Mouse (Mus musculus) lung, postnatal 14 days (tissue): ENCODE measurements at regions not wholly inside any gene's neighbourhood (a gene's known extent, or its start where the extent isn't known, plus 50 kb on each side); places are given as distances from the start of the nearest gene placed in this dataset.

Source experiments
- DNase-seq: peaks from one replicate; pipeline ENCODE4 v3.0.0; 2021

DNA sequence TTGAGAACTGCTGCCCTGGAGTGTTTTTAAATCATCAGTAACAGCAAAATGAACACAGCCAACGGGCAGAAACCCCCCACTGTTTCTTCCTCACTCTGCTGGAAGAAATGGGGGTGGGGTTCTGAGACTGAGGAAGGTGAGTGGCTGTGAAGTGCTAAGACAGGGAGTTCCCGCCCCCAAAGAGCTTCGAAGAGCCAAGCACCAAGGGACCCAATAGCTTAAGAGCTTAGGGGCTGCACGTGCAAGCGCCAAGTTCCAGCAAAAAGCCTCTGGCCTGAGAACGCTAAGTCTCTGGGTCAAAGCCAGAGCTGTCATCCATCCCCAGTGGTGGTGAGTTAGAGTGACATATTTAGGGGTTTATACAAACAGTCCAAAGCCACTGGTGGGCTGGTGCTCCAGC lies 55.1 kb upstream of the Pcbd1 start:
- no peak for DNase-seq

DNA sequence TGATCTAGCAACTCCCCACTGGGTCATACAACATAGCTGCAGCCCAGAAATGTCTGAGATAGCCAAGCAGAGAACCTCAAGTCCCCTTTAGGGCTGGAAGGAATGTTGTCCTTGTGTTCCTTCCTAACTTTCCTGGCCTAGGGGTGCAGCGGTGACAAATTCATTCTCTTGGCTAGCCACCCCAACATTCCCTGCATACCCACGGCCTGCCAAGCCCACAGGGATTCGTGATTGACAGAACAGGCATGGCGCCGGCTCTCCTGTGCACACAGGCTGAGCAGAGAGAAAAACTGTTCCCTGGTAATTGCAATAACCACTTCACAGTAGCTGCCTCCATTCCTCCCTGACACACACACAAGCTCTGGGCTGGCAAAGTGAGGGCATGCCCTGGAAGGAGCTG lies 60.5 kb upstream of the Pcbd1 start:
- DNase-seq: peak; percentile 3

DNA sequence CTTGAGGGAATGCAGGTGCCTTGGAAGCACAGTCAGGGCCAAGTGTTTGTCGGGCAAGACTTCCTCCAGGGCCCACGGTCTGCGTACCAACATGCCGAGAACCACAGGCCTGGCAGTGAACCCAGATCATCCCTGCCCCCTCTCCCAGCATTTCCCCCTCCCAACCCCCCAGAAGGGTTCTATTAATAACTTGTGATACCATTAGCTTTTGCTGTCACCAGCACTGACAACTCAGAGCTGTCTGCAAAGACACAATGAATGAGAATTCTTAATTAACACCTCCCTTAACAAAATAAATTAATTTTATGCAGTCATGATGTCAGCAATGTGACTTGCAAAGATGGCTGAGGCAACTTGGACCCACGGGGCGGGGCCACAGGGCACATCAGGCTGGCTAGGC lies 61.9 kb upstream of the Pcbd1 start:
- DNase-seq: no peak

DNA sequence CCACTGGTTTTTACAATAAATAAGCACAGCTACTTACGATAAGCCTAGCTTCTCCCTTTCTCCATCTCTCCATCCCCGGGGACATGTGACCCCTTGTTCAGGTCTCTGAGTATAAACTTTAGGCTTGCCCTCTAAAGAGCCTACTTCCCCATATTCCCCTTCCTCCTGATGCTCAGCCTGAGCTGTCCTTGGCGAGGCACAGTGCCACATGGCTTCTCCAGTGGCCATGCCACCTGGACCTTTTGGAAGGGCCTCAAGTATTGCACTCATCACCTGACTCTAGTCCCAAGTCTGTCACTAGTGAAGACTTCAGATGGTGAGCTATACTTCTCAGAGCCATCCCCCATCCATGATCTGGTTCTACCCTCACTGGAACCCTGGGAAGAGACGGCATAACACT lies 64.1 kb upstream of the Pcbd1 start:
- no peak for DNase-seq

DNA sequence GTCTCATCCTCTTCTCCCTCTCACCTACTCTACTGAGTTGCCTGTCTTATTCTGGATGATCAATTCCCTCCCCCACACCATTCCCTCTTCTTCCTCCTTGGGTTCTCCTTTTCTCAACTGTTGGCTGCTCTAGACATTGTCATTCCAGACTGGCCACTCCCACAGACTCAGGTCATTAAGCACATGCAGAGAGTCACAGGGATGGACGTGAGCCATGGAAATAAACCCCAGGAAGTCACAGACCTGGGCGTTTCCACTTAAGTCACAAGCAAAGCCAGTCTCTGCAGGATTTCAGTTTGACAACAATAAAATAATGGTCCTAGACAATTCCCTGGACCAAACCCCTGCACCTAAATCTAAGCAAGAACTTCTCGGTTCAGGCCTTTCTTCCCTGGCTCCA lies 65.0 kb upstream of the Pcbd1 start:
- DNase-seq: no peak

DNA sequence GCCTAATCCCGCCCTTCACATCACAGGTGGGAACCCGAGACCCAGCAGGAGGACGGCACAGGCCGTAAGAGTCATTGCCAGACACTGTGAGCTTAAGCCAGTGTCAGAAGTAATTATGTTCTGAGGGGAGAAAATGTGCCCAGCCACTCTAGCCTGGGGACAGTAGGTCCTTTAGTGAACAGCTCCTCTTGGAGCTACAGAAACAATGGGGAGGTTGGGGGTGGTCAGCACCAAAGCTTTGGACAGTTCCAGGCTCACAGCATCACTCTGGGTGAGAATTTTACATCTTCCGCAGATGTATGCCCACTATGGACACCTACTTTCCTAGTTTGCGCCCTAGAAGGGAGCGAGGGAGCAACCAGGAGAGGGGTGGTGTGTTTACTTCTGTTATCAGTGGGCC lies 65.7 kb upstream of the Pcbd1 start:
- peak; percentile 15 for DNase-seq

DNA sequence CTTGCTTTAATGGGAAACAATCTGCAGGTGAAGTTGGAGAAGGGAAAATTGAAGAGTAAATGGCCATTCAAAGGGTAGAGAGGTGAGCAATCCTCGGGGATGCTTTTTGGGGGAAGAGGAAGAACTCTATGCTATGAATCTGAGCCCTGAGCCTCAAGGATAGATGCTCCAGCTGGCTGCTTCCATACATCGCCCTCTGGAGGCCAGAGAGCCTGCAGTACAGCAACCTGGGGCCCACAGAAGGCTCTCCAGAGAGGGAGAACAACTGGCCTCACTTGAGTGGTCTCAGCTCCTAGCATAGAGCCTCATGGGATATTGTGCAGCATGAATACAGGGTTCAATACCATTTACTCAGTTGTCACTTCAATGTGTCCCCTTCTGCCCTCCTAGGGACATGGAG lies 69.6 kb upstream of the Pcbd1 start:
- DNase-seq: no peak

DNA sequence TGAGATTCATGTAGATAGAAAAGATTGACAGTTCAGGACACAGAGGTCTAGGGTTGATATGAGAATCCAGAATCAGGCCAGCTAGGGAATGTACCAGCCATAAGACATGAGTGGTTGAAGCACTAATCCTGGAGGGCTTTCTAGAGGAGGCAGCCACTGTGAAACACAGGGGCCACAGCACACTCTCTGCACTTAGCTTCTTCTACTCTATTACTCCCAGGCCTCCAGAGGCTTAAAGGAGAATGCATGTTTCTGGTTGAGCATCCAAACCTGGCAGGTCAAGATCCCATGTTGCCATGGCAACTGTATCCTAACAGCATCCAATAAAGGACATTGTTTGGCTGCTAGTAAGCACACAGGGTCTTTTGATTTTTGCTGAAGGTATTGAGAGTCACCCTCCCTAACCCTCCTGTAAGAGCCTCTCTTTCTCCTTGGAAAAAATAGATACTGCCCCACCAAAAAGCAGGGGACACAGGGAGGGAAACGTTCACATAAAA lies 76.9 kb upstream of the Pcbd1 start:
- DNase-seq: no peak

DNA sequence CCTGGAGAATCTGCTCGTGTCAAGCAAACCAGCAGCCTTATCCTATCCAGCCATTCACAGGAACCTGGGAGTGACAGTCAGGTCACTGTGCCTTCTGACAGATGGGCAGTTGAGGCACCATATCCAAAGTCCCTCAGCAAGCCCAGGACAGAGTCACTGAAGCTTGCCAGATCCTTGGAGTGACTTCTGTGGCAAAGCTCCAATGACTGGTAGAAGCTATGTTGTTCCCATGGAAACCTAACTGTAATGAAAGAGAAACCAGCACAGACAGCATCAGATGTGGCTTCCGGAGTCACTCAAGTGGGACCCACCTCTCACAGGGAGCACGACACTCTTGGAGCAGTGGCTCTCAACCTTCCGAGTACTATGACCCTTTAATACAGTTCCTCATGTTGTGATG lies 78.4 kb upstream of the Pcbd1 start:
- no peak for DNase-seq

DNA sequence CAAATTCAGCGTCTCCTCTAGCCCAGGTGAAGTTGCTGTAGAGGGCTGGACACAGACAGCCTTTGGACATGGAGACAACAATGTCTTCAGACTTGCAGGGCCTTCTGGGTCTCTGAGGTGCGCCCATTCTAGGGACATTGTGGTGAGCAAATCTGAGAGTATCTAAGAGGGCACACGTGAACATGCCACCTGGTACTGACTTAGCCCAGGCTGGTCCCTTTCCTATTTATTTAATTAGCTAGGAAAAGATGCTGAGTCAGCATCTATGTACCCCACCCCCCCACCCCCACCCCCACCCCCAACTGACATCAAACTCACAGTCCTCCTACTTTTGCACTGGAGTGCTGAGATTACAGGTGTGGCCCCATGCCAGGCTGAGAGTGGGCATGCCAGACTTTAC lies 81.7 kb upstream of the Pcbd1 start:
- DNase-seq: no peak

DNA sequence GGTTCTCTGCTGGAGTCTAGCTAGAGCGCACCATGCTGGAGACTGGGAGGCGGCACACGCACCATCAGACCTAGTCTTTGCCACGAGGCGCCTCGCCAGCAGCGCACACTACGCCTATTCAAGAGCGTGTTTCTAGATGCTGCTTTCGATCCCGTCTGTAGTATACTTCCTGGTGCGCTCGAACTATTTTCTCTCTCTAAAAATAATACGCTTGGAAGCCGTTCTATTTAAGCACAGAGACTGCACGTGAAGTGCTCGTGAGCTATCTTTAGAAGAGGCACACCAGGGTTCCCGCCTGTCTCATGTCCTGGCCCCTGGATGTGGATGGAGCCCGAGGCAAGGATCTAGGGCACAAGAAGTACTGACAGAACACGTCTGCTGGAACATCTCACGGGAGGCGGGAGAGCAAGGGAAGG lies 87.4 kb upstream of the Pcbd1 start:
- no peak for DNase-seq

DNA sequence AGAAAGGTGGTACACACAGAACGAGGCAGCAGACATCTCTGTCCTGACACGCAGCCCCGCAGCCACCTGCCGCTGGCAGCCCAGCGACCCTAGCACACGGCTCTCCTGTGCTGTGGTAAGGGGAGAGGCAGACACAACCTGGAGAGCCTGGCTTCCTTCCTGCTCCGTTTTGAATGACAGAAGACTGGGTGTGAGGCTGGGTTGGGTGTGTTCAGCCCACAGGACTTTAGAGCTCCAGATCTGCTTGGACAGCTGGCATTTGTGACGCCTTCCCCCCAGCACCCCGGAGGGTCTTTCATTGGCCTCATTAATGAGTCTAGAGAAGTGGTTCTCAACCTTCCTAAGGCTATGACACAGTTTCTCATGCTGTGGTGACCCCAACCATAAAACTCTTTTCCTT lies 91.7 kb upstream of the Pcbd1 start:
- no peak for DNase-seq

DNA sequence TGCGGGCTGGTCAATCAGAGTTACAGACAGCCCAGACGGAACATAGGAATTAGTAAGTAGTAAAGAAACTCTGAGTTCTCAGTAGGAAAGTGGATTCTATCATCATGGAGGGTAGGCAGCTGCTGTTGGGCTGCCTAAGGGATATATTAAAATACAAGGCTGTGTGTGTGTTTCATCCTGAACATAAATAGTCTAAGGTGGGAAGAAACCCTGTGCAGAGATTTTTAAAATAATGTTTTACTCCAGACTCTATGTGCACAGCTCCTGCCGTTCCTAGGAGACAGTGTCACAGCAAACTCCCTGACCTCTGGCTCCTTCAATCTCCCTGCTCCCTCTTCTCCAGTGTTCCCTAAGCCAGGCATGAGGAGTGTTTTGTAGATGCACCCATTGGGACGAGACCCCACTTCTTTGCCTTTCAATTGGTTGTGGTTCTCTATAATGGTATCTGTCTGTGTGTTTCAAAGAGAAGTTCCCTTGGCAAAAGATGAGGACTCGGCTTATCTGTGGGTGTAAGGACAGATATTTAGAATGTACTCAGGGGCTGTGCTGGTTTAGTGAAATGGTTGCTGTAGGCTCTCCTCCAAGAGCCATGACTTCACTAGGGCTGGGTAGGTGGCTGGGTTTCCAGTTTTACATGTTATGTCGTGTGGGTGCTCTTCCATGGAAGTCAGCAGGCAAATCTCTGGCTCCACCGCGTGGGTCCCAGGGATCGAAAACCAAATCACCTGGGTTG lies 93.1 kb upstream of the Pcbd1 start:
- no peak for DNase-seq

DNA sequence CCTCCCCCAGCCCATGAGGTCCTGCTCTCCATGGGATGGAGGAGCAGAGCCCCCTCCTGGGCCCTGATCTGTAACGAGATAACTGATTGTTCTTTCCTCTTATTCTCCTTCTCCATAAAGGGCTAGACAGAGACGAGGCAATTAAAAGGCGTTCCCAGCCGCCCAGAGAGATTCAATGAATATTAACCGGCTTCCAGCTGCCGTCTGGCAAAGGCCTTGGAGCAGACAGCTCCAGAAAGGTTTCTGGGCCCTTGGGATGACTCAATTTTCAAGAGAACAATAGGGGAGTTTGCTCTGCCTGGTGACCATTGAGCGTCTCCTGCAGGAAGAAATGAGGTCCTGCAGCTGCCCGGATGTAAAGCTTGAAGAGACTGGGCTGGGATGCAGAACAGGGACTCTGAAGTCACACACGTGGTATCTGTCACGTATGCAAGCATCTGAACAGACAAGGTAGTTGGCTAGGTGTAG lies 104.0 kb upstream of the Pcbd1 start:
- peak; percentile 19 for DNase-seq

DNA sequence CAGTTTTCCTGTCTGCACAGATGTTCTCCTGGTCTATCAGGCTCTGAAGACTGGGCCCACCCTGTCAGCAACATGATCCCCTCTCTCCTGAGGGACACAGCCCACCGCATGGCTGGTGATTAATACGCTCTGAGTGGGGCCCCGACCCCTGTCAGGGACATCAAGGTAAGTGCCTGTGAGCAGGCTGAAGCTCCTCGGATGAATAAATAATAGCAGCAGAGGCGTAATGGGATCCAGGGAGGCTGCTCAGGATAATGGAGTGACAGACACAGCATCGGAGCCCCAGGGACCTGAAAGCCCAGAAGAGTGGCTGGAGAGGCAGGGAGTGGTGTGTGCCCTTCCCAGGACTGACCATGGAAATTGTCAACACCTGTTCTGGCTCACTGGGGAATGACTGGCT lies 107.4 kb upstream of the Pcbd1 start:
- DNase-seq: no peak

DNA sequence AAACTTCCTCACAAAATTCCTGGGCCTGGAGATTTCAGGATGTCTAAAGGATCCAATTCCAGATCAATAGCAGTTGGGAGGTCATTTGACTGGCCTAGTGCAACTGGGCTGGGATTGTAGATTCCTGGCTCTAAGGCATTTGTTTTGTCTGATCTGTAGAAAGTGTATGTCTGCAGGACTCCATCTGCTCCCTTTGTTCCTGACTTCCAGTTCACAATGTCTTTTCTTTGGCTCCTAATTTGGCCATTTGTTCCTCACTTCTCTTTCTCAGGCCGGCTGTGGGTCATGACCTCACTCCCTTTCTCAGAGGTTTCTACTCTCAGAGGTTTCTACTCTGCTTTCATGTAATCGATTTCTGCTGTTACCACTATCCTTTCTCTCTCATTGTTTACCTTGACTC lies 115.5 kb upstream of the Pcbd1 start:
- no peak for DNase-seq

DNA sequence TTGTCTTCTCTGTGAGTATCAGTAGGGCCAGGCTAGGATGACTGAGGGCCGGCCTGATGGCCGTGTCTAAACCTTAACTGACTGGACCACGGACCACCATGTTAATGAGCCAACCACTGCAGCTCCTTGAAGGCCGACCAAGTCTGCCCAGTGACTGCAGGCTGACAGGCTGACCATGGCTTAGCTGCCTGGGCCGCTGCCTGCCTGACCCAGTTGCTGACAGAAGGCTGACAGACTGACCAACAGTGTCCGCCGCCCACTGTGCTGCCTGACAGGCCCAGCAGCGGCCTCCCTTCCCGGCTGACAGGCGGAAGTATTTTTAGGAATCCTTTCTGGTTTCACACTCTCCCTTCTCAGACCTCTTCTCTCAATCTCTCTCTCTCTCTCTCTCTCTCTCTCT lies 124.3 kb upstream of the Pcbd1 start:
- no peak for DNase-seq

DNA sequence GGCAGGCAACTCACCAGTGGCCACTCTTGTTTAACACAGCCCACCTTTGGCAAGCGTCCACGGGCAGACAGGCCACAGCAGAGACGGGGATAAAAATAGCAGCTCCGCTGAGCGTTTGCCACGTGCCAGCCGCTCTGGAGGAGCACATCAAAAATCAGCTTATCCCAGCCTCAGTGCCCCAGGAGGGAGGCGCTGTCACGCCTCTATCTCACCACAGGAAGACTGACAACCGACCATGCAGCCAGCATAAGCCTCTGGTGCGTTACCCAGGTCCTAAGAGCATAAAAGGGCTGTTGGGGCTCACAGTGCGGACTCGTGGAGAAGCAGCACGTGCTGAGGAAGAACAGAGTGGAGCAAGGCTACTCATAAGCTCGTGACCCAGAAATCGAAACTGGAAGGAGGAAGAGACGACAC lies 126.4 kb upstream of the Unc5b start:
- DNase-seq: no peak

DNA sequence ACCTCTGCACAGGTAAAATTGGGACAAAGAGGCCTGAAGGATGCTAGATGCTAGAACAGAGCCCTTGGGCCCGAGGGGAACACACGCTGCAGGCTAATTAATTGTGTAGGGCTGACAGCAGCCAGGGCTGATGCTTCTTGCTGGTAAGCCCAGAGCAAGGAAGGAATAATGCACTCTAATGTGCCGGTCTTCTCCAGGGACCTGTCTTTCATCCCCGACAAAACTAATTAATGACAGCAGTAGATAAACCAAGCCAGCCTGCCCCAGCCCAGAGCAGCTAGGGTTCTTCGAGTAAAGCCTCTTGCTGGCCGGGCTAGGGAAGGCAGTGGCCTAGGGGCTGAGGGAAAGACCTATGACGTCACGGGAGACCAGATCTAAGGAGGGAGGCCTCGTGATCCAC lies 124.1 kb upstream of the Unc5b start:
- DNase-seq: no peak

DNA sequence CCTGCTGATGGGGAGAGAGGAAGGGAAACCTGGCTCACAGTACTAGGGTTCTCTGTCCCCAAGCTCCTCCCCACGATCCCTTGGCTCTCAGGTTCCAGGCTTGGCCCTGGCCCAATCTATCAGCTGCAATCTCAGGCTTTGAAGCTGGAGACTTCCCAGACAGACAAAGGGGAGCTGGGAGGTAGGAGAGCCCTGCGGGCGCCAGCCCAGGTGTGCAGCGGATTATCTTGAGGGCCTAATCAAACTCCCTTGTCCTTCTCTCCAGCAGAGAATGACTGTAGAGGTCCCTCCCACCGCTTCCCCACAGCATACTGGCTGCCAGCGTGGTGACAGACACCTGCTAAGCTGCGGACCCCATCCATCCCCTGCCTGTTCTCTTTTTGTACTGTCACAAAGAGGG lies 121.1 kb upstream of the Unc5b start:
- no peak for DNase-seq

DNA sequence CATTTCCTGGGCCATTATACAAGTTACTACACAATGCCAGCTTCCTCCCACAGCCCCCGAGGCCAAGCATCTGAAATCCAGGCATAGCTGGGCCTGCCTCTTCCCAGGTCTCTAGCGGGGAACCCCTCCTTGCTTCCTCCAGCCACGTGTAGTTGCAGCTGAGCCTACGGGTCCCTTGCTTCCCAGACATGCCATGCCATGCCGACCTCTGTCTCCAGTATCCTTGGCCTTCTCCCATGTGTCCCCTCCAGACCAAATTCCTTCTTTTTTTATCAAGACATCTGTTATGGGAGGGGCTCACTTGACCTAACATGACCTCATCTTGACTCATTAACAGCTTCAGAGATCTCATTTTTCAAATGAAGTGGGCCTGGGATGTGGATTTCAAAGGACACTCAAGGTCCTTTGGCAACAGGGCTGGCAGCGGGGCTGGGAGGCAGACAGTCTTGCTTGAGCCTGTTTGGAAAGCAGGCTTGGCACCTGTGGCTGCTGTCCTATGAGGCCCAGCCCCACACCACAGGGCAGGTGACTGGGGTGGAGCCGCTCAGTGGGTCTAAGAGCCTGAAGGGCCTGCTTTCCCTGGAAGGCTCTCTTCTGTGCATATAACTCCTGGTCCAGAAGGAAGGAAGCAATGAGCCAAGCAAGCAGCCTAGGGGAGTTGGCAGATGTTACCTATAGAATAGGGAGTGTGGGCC lies 117.7 kb upstream of the Unc5b start:
- no peak for DNase-seq

DNA sequence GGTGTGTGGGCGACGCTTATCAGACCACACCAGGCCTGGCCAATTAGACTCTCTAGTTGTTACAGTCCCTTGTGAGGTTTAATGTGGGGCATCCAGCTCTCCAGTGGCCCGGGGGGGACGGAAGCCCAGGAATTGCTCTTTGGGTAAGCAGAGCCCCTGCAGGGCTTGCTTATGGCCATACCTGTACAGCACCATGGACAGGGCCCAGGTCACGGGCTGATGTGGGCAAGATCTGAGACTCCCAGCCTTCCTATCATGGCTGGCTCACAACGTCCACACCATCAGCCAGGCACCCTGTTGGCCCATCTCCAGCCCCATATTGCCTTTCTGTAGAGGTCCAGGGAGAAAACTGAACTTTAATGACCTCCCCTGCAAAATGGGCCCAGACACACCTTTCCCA lies 111.7 kb upstream of the Unc5b start:
- no peak for DNase-seq

DNA sequence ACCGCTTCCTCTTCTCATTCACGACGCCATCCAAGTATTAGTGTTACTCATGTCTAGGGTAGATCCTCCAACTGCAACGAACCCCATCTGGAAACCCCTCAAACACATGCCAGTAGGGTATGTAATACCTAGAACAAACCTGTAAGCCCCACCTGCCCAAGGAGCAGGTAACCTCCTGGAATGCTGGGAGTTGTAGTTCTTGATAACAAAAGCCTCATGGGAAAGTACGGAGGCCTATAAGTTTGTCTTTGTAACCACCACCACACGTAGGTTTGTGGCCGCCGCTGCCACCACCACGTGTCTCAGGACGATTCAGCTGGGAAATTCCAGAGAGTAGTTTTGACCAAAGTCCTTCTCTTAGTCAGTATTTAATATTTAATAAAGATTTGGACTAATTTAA lies 107.4 kb upstream of the Unc5b start:
- DNase-seq: no peak

DNA sequence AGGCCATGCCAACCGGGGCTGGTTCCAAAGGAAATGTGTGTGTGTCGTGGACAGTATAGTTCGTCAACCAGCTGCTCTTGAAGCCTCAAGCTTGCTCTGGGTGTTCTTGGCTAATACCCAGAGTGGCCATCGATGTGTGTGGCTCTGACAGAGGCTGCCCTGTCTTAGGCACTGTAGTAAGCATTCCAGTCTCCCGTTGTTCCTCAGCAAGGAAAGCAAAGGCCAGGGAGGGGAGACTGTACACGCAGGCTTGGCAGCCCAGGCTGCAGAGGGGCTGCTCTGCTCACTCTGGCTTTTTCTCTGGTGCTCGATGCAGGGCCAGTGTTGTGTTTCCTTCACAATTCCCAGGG lies 106.1 kb upstream of the Unc5b start:
- no peak for DNase-seq
